Mouse (Mus musculus) lung, postnatal 4 days (tissue): ENCODE data around the gene Bach2.
A peak's percentile ranks its signal among the peaks of the same experiment; 100 is the strongest.

ENCODE experiments used
- DNase-seq, 2 experiments: peaks; one replicate each; pipeline ENCODE4 v3.0.0; 2021

Bach2 gene

DNA sequence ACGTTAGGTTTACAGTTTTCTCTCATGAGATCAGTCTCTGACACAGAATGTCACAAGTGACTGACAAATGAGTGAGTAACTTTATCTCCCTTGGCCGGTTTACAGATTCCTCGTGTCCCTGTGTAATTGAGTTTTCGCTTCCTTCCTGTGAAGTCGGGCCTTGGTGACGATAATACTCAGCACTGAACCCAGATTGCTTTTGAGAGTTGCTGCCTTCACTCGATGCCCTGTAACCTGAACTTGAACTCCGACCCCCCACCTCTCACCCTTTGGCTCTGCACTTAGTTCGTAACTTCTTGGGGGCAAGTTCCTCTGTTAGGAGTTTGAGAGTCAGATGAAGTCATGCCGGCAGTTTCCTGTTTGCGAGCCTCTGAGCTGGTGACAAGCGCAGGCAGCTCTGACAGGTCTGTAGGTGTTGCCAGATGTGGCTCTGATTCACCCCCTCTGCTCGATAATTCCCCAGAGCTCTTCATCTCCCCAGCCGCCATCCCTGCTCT, 124.9 kb downstream of the Bach2 start:
- DNase-seq, result peak; percentile 63 to 66

DNA sequence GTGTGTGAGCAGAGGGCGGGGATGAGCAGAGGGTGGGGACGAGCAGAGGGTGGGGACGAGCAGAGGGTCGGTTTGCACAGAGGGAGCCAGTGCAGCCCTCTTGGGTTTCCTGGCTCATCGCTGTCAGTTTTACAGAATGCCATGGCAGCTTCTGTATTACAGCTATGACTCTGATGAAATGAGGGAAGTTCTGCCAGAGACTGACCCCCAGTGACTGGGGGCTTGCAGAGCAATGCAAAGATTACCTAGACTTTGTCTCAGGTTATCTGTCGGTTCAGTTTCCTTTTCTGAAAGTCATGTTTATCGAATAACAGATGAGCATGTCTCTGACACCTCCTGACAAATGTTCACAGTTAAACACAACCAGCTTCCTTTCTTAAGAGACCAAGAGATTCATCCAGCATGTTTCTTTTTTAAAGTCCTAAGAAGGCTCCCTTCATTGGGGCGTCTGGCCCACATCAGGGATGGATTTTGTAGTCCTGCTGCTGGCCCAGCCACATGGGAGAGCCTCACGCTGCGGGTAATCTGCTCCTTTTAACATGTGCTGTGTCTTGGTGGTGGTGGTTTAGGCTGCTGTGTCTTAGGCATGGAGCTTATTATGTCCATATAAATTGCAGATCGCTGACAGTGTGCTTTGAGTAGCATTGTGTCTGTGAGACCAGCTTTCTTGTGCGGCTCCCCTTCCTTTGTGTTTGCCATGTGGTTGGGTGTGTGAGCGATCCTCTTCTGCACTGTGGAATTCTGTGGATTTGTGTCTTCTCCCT, 126.7 kb downstream of the Bach2 start:
- no peak for DNase-seq

DNA sequence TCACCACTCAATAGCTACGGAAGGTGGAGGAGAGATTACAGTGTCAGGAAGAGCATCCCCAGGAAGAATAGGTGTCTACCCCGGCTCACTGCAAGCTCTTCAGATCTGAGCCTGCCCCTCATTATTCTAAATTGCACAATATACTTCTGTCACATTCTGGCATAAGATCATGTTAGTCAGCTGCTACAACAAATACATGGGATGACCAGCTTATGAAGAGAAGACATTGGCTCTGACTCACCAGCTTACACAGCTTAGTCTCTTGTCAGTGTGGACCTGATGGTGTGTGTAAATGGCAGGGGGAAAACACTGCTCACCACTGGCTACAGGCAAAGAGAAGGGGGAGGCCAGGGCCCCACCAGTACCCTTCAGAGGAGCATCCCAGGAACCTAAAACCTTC, 127.6 kb downstream of the Bach2 start:
- no peak for DNase-seq

DNA sequence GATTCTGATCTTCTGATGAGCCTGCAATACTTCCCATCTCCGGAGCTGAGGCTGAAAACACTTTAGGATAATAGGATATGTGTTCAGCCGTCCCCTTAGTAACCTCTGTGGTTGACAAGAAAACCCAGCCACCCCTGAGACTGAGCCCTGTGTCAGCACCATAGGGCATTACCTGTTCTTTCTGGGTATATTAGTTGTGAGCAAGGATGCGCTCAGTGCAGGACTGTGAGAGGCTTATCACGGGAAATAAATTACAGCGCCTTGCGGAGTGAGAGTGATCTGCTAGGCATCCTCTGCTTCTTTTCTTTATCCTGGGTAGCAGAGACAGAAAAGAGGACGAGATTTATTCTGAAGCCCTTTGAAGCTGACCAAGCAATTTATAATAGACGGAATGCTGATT, 129.7 kb downstream of the Bach2 start:
- DNase-seq, result no peak

DNA sequence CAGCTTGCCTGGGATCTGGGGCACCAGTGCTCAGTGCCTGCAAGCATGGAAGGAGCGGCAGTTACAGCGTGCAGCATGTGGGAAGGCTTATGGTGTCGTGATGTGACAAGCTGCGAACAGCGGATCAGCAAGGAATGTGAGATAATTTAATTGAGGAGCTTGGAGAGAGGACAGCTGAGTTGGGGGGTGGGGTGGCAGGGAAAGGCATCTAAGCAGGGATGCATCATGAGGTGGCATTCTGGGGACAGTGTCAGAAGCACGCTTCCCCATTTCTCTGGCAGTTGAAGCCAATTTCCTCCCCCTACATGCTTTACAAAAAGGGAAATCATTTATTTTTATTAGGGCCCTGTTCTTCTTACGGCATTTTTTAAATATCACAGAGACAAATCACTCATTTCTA, 134.5 kb downstream of the Bach2 start:
- no peak for DNase-seq

DNA sequence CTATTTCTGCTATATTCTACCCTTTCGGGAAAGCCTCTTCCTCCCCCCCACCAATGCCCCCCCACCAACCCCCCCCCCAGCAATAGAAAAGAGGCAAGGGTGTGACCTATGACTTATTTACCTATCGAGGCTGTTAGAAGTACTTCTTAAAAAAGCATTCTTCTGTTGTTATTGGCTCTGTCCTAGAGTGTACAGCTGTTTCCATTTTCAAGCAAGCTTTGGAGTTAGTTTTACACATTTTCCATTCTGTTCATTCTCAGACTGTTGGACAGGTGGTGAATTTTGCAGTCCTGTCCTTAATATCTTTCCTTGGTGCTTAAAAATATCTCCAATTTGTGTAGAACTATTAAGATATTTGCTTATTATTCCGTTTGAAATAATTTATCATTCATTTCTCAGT, 134.9 kb downstream of the Bach2 start:
- DNase-seq, result no peak

DNA sequence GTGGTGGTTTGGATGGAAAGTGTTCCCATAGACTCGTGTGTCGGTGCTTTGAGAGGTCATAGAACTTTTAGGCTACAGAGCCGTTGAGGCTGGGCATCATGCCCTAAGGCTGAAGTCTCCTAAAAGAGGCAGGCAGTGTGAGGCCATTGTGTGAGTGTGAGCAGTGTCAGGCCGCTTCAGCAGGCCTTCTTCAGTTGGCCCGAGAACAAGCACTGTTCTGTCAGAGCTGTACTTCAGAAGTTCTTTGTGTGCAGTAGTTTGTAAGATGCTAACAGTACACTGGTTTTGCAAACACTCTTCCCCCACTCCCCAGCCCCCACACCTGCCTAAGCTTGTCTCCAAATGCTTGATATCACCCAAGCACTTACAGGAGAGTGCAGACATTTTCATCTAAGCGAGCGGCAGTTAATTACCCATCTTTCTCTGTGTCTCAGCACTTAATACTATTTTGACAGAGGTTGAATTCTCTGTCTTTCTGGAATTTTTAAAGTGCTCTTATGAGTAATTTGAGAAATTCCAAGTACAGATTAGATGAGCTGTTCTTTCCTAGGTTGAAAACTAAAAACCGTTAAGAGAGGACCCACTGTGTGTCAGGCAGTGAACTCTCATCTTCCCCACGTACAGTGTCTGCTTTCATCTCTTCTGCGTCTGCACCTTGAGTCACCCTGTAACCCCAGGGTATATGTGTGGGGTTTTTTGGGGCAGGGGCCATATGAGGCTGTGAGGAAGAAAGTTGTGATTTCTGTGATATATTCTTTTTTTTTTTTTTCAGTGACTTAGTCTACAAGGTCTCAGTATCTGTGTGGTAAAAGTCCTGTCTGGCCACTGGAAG, 136.4 kb downstream of the Bach2 start:
- no peak for DNase-seq

DNA sequence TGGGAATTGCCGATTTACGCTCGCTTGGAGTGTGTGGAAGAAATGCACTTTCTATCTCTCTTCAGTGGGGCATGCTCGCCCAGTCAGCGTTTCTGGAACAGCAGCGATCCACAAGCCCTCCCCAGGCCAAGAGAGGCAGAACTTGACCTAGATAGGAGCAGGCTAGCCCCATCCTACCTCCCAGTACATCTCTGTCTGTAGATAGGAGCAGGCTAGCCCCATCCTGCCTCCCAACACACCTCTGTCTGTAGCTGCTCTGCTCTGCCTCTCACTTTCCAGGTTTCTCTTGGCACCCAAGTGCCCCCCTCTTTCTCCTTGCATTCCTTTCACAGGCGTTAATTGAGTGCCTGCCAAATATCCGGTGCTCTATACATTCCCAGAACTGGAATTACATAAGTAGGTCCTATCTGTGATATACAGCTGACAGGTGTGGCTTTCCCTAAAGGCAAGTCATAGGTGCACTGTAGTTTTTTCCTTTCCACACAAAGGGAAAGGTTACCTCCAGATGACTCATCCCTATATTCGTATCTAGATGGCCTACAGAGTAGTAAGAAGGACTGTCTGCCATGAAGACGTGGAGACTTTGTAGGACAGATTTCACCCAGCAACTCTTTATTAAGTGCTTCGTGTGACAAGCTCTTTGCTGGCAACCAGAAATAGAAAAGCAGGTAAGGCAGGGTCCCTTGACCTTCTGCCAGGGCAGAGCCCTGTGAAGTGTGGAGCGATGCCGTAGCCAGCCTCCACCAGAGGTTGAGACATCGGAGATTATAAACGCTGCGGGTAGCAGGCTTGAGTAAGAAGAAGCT, 137.3 kb downstream of the Bach2 start:
- DNase-seq, result no peak

DNA sequence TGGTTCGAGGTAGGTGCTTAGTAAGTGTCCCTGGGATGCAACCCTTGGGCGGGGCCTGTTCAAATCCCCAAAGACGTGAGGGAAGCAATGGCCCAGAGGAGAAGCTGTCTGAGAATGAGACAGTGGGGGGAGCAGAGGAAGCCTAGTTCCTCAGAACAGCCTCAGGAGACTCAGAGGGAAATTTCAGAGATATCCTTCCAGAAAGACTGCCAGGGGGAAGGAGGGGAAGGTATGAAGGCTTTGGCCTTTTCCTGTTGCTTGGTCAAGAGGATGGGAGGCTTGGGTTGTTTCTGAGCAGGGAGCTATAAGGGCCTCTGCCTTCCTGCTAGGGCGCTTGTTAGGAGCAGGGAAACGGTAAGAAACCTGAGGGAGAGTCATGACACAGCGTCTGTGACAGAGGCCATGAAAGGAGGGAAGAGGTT, 137.9 kb downstream of the Bach2 start:
- no peak for DNase-seq

DNA sequence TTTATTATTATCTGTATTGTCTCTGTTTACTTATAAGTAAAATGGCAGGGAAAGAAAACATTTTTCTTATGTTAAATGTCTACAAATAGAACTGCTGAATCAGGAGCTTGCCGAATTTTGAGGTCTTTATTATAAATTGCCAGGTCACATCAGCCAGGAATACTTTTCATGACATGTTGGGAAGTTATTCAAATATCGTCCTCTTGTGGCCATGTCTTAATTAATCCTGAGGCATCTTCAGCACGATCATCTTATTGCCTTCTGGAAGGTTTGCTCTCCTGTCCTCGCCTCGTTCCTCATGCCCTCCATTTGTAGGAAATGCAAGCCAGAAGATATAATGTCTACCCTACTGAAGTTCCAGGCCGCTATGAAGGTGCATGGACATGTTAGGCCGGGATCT, 140.5 kb downstream of the Bach2 start:
- DNase-seq, result no peak

DNA sequence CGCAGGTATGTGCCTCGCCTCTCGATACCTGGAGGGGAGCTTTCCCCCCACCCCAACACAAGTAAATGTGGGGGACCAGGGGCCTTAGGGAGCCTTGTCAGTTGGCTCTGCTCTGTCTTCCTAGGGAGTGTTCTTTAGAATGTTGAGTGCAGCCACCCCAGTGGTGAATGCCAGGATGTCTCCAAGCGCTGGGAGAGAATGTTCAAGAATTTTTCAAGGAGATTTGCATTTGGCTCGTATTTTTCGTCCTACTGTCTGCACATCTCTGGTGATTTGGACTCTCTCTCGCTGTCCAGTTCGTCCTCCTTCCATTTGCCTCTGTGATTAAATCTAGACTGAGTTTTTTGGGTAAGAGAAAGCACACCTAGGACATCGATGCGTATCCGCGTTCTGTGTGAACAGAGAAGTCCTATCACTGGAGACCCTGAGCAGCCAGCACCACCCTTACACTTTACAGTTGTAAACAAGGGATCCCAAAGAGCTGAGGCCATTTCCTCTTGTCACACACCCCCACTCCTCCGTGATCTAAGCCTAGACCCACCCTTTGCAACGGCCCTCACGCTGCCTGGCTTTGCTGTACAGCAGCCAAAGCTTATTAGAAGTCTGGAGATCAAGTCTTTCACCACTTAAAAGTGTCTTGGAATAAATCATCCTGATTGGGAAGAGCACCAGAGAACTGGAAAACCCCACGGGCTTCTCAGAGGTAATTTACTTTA, 143.2 kb downstream of the Bach2 start:
- peak; percentile 67 to 72 for DNase-seq

DNA sequence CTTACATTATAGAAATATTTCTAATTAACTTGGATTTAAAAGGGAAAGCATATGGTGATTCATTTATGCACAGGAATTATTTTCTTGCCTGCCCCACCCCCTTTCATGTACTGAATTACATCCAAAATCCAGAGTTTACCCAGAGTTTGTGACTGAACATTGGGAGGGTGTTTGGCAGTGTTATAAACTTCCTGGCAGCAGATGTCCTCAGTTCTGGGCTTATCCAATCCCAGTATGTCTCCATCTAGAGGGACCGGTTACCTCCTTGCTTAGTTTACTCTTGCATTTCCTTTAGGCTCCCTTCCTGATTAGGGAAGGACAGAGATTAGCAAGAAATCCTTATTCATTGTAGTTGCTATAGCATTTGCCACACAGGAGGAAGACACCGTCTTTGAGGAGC, 146.5 kb downstream of the Bach2 start:
- no peak for DNase-seq

DNA sequence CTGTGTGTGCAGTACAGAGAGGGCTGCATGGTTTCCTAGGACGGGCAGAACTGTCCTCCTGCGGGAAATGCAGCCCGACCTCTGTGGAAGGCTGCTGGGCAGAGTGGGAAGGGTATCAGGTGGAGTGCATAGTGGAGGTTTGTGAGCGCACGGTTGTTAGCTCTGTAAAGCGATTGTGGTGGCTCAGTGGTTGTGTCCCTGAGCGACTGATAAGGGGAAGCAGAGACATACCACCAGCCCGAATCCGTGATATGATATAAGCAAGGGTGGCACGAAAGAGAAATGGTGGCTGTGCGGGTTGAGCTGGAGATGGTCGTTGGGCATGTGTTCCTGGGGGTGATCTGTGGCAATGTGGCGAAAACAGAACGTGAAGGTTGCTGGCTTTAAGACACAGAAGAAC, 147.0 kb downstream of the Bach2 start:
- DNase-seq, result no peak

DNA sequence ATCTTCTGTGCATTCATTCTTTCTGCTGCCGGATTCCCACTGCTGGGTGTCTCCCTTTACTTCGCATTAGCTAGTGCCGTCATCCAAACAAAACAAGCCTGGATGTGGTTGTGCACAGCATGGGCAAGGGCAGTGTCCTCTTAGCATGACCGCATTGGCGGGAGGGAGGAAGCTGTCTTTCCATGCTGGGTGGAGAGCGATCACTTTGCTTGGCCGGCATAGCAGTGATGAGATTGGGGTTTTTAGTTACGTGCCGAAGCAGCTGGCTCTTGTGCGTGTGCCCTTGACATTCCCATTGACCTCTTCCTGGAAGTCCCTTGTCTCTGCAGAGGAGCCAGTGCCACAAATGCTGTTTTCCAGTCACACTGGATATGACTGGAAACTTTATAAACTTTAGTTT, 147.7 kb downstream of the Bach2 start:
- DNase-seq, result peak; percentile 48 to 62

DNA sequence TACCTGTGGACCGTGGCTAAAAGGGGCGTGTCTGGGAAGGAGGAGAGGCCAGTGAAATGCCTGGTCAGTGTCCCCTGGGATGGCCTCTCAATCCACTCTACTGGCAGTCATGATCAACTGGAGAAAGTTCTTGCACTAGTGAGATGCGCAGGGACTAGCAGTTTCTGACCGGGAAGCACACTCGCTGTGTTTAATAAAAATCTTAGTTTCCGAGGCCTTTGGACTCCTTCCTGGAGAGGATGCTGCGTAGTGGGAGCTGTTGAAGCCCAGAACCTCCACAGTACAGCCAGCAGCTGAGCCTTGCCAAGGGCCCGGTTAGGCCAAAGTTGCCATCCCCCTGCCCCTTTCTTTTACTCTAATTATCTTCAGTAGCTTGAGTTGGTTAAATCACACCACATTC, 148.3 kb downstream of the Bach2 start:
- no peak for DNase-seq

DNA sequence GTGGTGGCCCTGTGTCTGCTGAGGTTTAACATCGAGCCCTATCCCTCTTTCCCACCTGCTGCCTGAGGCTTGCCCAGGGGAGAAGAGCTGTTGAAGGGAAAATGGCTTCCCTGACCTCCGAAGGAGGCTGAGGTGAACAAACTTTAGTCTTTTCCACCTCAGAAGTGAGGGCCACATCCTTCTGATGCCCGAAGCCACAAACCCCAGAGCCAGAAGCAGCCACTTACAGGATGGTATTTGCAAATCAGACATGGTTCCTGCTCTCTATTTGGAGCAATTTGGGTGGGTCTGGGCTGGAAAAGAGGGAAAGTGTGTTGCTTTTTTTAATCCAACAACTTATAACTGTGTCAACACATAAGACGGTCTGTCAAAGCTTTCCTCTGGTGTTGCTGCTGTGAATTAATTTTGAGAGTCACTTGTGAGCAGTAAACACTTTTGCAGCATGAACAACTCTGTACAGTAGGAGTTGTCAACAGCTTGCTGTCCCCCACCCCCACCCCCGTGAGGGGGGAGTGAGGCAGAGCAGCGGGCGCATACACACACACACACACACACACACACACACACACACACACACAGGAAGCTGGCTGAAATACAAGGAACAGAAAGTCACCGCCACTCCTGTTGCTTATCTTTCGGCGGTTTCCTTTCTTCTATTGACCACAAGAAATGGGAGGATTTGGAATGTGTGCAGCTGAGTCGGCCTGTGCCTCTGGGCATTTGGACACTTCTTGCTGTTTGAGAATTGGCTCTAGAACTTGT, 149.1 kb downstream of the Bach2 start:
- DNase-seq, result peak; percentile 85 to 92

DNA sequence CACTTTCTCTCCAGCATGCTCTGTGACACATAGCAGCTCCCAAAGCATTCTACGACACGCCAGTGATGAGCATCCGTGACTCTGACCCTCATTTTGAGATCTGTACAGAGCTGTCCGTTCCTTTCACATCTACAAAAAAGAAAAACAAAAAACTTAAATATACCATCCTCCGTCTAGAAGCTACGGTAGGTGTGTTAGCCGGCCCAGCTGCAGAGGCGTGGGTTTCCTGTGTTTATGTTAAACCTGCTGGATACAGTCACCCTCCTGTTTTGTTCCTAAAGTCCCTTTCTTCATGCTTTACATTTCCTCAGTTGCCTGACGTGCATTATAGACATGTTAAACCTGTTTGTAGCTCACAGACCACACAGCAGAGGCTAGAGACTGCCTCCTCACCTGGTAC, 150.0 kb downstream of the Bach2 start:
- DNase-seq, result no peak

DNA sequence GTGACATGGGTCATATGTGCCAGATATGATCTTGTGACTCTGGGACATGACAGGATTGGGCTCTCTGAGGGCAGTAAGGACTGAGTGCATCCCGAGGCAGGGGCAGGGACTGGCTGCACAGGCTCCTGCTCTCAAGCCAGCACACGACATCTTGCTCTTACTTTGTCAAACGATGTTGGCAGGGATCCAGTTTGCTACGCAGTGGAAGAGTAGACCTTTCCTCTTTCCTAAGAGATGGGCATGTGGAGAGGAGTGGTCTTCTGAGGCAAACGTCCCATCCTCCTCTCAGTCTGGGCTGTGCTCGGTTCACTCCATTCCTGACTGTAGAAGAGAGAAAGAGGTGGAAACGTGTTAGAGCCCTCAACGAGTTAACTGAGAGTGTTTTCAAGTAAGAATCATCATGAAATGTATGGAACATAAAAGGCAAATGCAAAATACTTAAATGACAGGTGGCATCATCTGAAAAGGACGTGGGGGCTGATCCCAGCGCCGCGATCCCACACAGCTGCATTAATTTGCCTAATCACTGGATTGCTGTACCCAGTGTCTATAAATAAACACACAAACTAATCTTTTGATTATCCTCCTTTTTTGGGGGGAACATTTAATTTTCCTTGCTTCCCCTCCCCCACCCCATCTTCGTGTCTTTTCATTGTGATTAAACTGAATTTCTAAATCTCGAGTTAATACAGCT, 150.7 kb downstream of the Bach2 start:
- DNase-seq, result no peak

DNA sequence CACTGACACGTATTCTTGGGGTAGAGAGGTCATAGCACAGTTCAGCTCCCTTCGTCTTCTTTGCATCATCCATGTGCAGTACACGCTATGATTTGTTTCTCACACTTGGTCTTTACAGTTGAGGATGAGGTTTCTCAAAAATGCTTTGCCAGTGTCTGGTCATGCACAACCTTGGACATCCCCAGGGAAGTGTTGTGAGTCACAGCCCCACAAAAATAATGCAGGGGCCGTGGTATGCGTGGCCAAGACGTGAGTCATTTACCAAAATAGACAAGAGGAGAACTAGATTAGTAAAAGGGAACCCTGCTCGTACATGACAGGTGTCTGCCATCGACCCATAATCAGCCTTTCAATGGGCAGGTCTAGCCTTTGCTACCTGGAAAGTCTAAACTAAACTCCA, 152.7 kb downstream of the Bach2 start:
- no peak for DNase-seq

DNA sequence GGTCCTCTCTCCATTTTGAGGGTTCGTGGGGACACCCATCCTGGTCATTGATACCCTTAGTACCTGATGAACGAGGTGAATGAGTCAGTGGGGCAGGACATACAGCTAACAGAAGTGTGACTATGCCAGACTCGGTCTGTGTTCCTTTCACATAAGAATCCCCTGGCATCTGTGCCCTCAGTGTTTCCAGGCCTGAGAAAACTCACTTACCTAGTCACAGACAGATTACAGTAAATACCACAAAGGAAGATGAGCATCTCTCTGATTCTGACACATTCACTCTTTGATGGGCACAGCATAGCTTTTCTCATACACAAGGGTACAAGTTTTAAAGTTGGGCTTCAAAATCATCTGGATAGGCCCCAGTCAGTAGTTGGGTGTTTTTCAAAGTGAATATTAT, 154.6 kb downstream of the Bach2 start:
- DNase-seq, result no peak

DNA sequence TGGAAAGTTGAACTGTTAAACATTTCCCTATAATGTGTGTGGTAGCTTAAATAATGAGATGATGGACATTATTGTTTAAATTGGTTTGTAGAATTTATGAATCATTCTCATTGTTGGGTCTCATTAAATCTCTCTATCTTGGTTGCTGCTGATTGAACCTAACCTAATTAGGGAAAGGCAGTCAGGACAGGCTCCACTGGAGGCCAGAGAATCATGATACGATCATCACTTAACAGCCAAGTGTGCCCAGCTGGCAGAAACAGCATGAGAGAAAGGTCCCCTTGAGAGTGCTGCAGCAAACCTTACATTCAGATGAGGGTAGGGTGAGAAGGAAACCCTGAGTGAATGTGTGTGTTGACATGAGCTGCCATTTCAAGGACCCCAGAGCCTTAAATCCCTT, 155.3 kb downstream of the Bach2 start:
- DNase-seq, result no peak
